Mouse (Mus musculus) skeletal muscle tissue, adult 2 months (tissue): ENCODE data around the gene Olfr23.
"Not testable (repeated sequence)": the region's sequence is repeated elsewhere in the genome, so short reads cannot be mapped to it uniquely, and the experiment has no call there.

Source experiments
- DNase-seq: peaks from one replicate; pipeline ENCODE4 v3.0.0-alpha.2; 2012; ENCODE audit warnings: low read depth, low spot score

Olfr23 gene

DNA sequence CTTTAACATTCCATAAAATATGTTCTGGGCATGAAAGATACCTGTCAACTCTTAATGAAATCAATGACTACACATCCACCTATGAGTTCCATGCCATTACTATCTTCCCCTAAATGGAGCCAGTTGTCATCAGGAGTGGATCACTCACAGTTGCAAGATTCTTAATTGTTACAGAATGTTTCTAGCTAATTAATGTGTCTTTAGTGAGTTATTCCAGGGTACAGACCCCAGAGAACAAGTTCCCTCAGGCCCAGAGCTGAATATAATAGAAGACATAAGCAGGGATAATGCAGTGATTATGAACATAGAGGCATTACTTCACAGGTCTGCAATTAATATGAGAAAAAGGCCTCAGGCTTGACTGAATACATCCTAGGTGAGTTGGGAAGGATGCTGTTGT, at the start of gene Olfr23:
Gene Olfr23, plus strand, starts transcription at position 301 of the 400 bp plus-strand sequence.
- no peak for DNase-seq

DNA sequence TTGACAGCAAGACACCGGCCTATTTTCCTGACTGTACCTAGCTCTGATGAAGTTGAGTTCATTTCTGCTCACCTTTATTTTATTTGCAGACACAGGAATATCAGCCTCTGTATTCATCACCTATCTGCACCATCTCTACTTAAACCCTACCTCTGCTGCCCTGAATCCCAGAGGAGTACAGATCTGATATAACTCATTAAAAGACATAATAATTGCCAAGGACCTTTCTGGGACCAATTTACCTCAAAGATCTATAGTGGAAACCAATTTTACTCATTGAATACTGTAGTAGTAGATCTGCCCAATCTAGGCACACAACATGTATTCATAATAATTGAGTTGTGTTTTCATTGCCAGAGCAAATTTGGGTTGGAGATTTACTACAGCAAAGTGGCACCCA, 45.8 kb upstream of the Olfr23 start, which contains the start of gene Olfr394:
Gene Olfr394, minus strand, starts transcription at position 101 of the 400 bp plus-strand sequence.
- DNase-seq, result no peak

DNA sequence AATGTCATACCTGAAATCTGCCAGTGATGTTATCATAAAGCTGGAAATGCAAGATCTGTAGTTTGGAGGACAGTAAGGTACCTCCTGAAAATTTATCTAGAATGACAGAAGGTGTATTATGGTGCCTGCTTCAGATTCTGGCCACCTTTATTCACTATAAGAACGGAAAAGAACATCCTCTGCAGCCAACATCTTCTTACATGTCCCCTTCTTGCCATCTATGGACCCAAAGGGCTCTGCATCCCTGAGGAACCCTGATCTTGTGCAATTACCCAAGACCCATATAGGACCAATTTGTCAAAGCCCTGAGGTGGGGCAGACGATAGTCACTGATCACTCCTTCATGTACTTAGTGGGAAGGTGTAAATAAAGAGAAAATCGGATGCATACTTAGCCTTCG, 27.3 kb upstream of the Olfr23 start, which contains the start of gene Olfr395:
Gene Olfr395, minus strand, starts transcription at position 101 of the 400 bp plus-strand sequence.
- not testable (repeated sequence) for DNase-seq

DNA sequence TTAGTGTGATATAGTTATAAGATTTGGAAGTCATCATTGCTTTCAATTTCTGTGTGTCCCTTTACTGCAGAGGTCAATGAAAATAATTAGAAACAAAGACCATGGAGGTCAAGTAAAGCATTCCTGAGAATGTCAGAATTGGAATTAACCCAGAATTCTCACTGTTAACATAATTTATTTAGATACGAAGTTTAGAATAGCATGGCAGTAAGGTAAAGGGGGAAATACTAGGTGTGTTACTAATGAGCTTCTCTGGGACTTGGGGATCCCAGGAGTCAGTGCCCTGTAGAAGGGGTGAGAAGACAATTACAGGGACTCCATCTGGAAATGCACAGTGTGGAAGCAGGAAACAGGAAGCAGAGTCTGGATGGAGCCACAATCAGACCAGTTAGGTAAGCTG, 24.0 kb downstream of the Olfr23 start, which contains the start of gene Olfr397:
Gene Olfr397, plus strand, starts transcription at position 301 of the 400 bp plus-strand sequence.
- no peak for DNase-seq

DNA sequence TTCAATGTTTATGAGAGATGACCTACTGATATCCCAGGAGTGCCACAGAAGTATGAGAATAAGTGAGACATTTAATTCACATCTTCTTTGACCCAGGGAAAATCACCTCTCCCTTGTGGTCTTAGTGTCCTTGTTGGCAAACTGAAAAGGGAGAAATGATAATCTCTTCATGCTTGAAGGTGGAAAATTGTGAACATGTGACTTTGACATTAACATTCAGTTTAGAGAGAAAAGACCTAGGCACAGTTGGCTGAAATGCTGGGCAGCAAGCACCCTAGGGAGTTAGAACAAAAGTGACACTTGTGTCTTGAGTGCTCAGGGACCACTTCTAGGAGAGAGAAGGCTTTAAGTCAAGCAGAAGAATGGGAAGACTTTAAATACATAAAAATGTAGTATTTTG, 53.8 kb downstream of the Olfr23 start, which contains the start of gene Olfr398:
Gene Olfr398, minus strand, starts transcription at position 101 of the 400 bp plus-strand sequence.
- no peak for DNase-seq
